Mouse (Mus musculus) MEL (cell line): ENCODE measurements at regions not wholly inside any gene's neighbourhood (a gene's known extent, or its start where the extent isn't known, plus 50 kb on each side); places are given as distances from the start of the nearest gene placed in this dataset.

ENCODE experiments used
- DNase-seq: peaks from one replicate; pipeline ENCODE4 v3.0.0; 2011; ENCODE audit warnings: low read depth, low spot score
- H3K27ac ChIP-seq: 2 replicates; pipeline ENCODE4 v1.5.1; 2012; ENCODE audit warnings: low read depth, mild to moderate bottlenecking, control low read depth, low read length, moderate library complexity; ENCODE audit not compliant: control insufficient read depth
- H3K27me3 ChIP-seq, 2 experiments: fragments of 150-350 bp in 1 of 2; sonication (generic) in 1 of 2; 2 replicates each; pipeline ENCODE4 v1.6.1; 2012; ENCODE audit warnings: low read length in 2 of 2, mild to moderate bottlenecking in 2 of 2, improper control_type of control experiment in 1 of 2, moderate library complexity in 1 of 2; ENCODE audit not compliant: insufficient read depth in 2 of 2, control insufficient read depth in 1 of 2
- H3K36me3 ChIP-seq, 2 experiments: 2 replicates each; pipeline ENCODE4 v1.6.1; 2012 to 2014; ENCODE audit warnings: low read length in 2 of 2, improper control_type of control experiment in 1 of 2, inconsistent platforms in 1 of 2, mild to moderate bottlenecking in 1 of 2; ENCODE audit not compliant: insufficient read depth in 2 of 2, control insufficient read depth in 1 of 2
- H3K4me1 ChIP-seq, 2 experiments: fragments of 150-350 bp in 1 of 2; sonication (generic) in 1 of 2; 2 replicates each; pipeline ENCODE4 v1.6.1; 2012; ENCODE audit warnings: low read length in 2 of 2, improper control_type of control experiment in 1 of 2, mild to moderate bottlenecking in 1 of 2; ENCODE audit not compliant: insufficient read depth in 2 of 2, control insufficient read depth in 1 of 2
- H3K4me3 ChIP-seq, 2 experiments: fragments of 150-350 bp in 1 of 2; sonication (generic) in 1 of 2; 2 replicates each; pipeline ENCODE4 v1.5.1; 2012; ENCODE audit warnings: low read depth in 2 of 2, low read length in 2 of 2, mild to moderate bottlenecking in 2 of 2, moderate library complexity in 2 of 2, control low read depth in 1 of 2, improper control_type of control experiment in 1 of 2; ENCODE audit not compliant: control insufficient read depth in 1 of 2, insufficient read depth in 1 of 2
- H3K79me2 ChIP-seq: 2 replicates; pipeline ENCODE4 v1.6.1; 2012; ENCODE audit warnings: mild to moderate bottlenecking, low read length, moderate library complexity; ENCODE audit not compliant: control insufficient read depth, poor library complexity, insufficient read depth
- H3K9ac ChIP-seq: 2 replicates; pipeline ENCODE4 v1.6.1; 2012; ENCODE audit warnings: low read depth, mild to moderate bottlenecking, control low read depth, low read length, moderate library complexity; ENCODE audit not compliant: control insufficient read depth, poor library complexity, severe bottlenecking
- H3K9me3 ChIP-seq: fragments of 150-350 bp; sonication (generic); replicated peaks from 2 replicates; pipeline ENCODE4 v1.6.1; 2012; ENCODE audit warnings: mild to moderate bottlenecking, low read length, improper control_type of control experiment, moderate library complexity; ENCODE audit not compliant: insufficient read depth
- BHLHE40 ChIP-seq: IDR thresholded peaks from 2 replicates; pipeline ENCODE4 v1.6.1; 2012; ENCODE audit warnings: low read depth, mild to moderate bottlenecking, inconsistent platforms, low read length, improper control_type of control experiment, borderline replicate concordance
- CHD2 ChIP-seq: IDR thresholded peaks from 2 replicates; pipeline ENCODE4 v1.6.1; 2011; ENCODE audit warnings: low read length, improper control_type of control experiment
- CTCF ChIP-seq, 3 experiments: IDR thresholded peaks in 2 of 3; conservative IDR thresholded peaks in 1 of 3; 2 replicates each; pipeline ENCODE4 v1.5.1; 2011 to 2012; ENCODE audit warnings: low read length in 3 of 3, low read depth in 2 of 3, mild to moderate bottlenecking in 2 of 3, improper control_type of control experiment in 1 of 3, inconsistent platforms in 1 of 3, mixed read lengths in 1 of 3, moderate library complexity in 1 of 3; ENCODE audit not compliant: control insufficient read depth in 1 of 3, insufficient read depth in 1 of 3, poor library complexity in 1 of 3, severe bottlenecking in 1 of 3
- ELF1 ChIP-seq: IDR thresholded peaks from 2 replicates; pipeline ENCODE4 v1.6.1; 2014; ENCODE audit warnings: low read depth, mild to moderate bottlenecking, inconsistent platforms, low read length, improper control_type of control experiment, moderate library complexity
- EP300 ChIP-seq, 2 experiments: IDR thresholded peaks; 2 replicates each; pipeline ENCODE4 v1.6.1; 2011; ENCODE audit warnings: improper control_type of control experiment in 2 of 2, low read length in 2 of 2, low read depth in 1 of 2, mild to moderate bottlenecking in 1 of 2
- ETS1 ChIP-seq: IDR thresholded peaks from 2 replicates; pipeline ENCODE4 v1.6.1; 2012; ENCODE audit warnings: low read depth, mild to moderate bottlenecking, inconsistent platforms, low read length, improper control_type of control experiment, moderate library complexity
- GATA1 ChIP-seq: IDR thresholded peaks from 2 replicates; pipeline ENCODE4 v1.6.1; 2011; ENCODE audit warnings: low read depth, low read length, improper control_type of control experiment
- JUND ChIP-seq: IDR thresholded peaks from 2 replicates; pipeline ENCODE4 v1.6.1; 2011; ENCODE audit warnings: low read depth, mild to moderate bottlenecking, improper control_type of control experiment, low read length
- KAT2A ChIP-seq: conservative IDR thresholded peaks from 2 replicates; pipeline ENCODE4 v1.6.1; 2012; ENCODE audit warnings: low read depth, low read length, improper control_type of control experiment, inconsistent platforms
- MAX ChIP-seq: IDR thresholded peaks from 2 replicates; pipeline ENCODE4 v1.6.1; 2011; ENCODE audit warnings: low read length, improper control_type of control experiment
- MAZ ChIP-seq: IDR thresholded peaks from 2 replicates; pipeline ENCODE4 v1.6.1; 2012; ENCODE audit warnings: low read depth, mild to moderate bottlenecking, inconsistent platforms, low read length, improper control_type of control experiment
- MXI1 ChIP-seq: IDR thresholded peaks from 2 replicates; pipeline ENCODE4 v1.6.1; 2011; ENCODE audit warnings: mild to moderate bottlenecking, low read depth, low read length, improper control_type of control experiment
- MYB ChIP-seq: IDR thresholded peaks from 2 replicates; pipeline ENCODE4 v1.6.1; 2011; ENCODE audit warnings: mild to moderate bottlenecking, low read depth, low read length, improper control_type of control experiment
- MYC ChIP-seq: IDR thresholded peaks from 2 replicates; pipeline ENCODE4 v1.6.1; 2011; ENCODE audit warnings: low read depth, mild to moderate bottlenecking, low read length, improper control_type of control experiment, moderate library complexity
- POLR2A ChIP-seq, 2 experiments: IDR thresholded peaks; 2 replicates each; pipeline ENCODE4 v1.6.1; 2011 to 2012; ENCODE audit warnings: low read length in 2 of 2, mild to moderate bottlenecking in 2 of 2, control low read depth in 1 of 2, improper control_type of control experiment in 1 of 2, low read depth in 1 of 2, moderate library complexity in 1 of 2; ENCODE audit not compliant: control insufficient read depth in 1 of 2, insufficient read depth in 1 of 2, poor library complexity in 1 of 2
- POLR2AphosphoS5 ChIP-seq: IDR thresholded peaks from 2 replicates; pipeline ENCODE4 v1.6.1; 2012; ENCODE audit warnings: low read depth, borderline replicate concordance, mild to moderate bottlenecking, inconsistent platforms, low read length, moderate library complexity, mixed read lengths
- TCF12 ChIP-seq: IDR thresholded peaks from 2 replicates; pipeline ENCODE4 v1.6.1; 2014; ENCODE audit warnings: low read depth, mild to moderate bottlenecking, inconsistent platforms, low read length, improper control_type of control experiment, moderate library complexity
- ZKSCAN1 ChIP-seq: IDR thresholded peaks from 2 replicates; pipeline ENCODE4 v1.6.1; 2012; ENCODE audit warnings: low read depth, mild to moderate bottlenecking, inconsistent platforms, low read length, improper control_type of control experiment, moderate library complexity
- ZNF384 ChIP-seq: IDR thresholded peaks from 2 replicates; pipeline ENCODE4 v1.6.1; 2012; ENCODE audit warnings: low read depth, mild to moderate bottlenecking, inconsistent platforms, low read length, improper control_type of control experiment

- TF ChIP-seq BHLHE40 (no peak), MAX (no peak), MYB (no peak), MYC (no peak), POLR2AphosphoS5 (no peak), MAZ (no peak), CTCF (IDR thresholded peaks at IDR 0.05 in 2 of 3, conservative IDR thresholded peaks at IDR 0.05 in 1 of 3; ENCODE audit: control insufficient read depth in 1 of 3, insufficient read depth in 1 of 3, low read depth in 2 of 3, low read length in 3 of 3, poor library complexity in 1 of 3, severe bottlenecking in 1 of 3) (no peak), CHD2 (no peak), GATA1 (no peak), ETS1 (no peak), ZKSCAN1 (no peak), KAT2A (no peak), ELF1 (no peak), JUND (no peak), MXI1 (no peak)
- H3K36me3 ChIP-seq, result no peaks in the 10 kb centered on the region
Observed at GRCm38 (mm10) chr13:78904102-78904501, 704.5 kb upstream of the Nr2f1 start.

GRCm38 (mm10) chr13:78900693-78901092, 701.1 kb upstream of the Nr2f1 start:
- H3K4me3 ChIP-seq, result no peak overlapping the region
- peak; percentile 2 for DNase-seq
- no peaks in the 10 kb centered on the region for H3K9me3 ChIP-seq
- no peak overlapping the region for H3K9ac ChIP-seq
- H3K27ac ChIP-seq, result no peak overlapping the region
- no peaks in the 10 kb centered on the region for H3K4me1 ChIP-seq
- H3K36me3 ChIP-seq, result no peaks in the 10 kb centered on the region
- H3K79me2 ChIP-seq, result no peaks in the 10 kb centered on the region
- TF ChIP-seq EP300 (IDR thresholded peaks at IDR 0.05; ENCODE audit: low read depth in 1 of 2, low read length in 2 of 2), result no peak
- TF ChIP-seq ZNF384, result no peak
- TF ChIP-seq POLR2AphosphoS5, result no peak
- no peak for TF ChIP-seq TCF12
- TF ChIP-seq MYB, result no peak
- TF ChIP-seq POLR2A (IDR thresholded peaks at IDR 0.05; ENCODE audit: control insufficient read depth in 1 of 2, insufficient read depth in 1 of 2, low read depth in 1 of 2, low read length in 2 of 2, poor library complexity in 1 of 2), result no peak
- no peak for TF ChIP-seq ZKSCAN1
- TF ChIP-seq CHD2, result no peak
- no peak for TF ChIP-seq BHLHE40
- no peaks in the 10 kb centered on the region for H3K27me3 ChIP-seq

More at GRCm38 (mm10) chr13:78904102-78904501, 704.5 kb upstream of the Nr2f1 start:
- no peak overlapping the region for H3K27ac ChIP-seq
- H3K79me2 ChIP-seq, result no peaks in the 10 kb centered on the region
- H3K9me3 ChIP-seq, result no peaks in the 10 kb centered on the region
- H3K9ac ChIP-seq, result no peak overlapping the region
- H3K4me3 ChIP-seq, result no peak overlapping the region
- DNase-seq, result no peak
- no peaks in the 10 kb centered on the region for H3K27me3 ChIP-seq
- H3K4me1 ChIP-seq, result no peaks in the 10 kb centered on the region
